Mouse (Mus musculus) heart, postnatal 36 days (tissue): ENCODE measurements at regions not wholly inside any gene's neighbourhood (a gene's known extent, or its start where the extent isn't known, plus 50 kb on each side); places are given as distances from the start of the nearest gene placed in this dataset.
"Not testable (repeated sequence)": the region's sequence is repeated elsewhere in the genome, so short reads cannot be mapped to it uniquely, and the experiment has no call there.

ENCODE experiments used
- DNase-seq, 2 experiments: peaks; one replicate each; pipeline ENCODE4 v3.0.0; 2021 to 2022
- intact Hi-C: fragments of 180-260 bp; cut with DNase I; formaldehyde crosslinking; loops from one replicate; pipeline ENCODE4 v1.15.1; 2025
- microRNA-seq, 2 experiments: library from miRNA; unstranded; fragments of <30 nt; microRNA quantifications; one replicate each; pipeline ENCODE4 v1.2.0; 2021; ENCODE audit warnings: borderline number of aligned reads in 2 of 2

- intact Hi-C loops = no loop called here
- DNase-seq = no peak
These were observed 1363.9 kb upstream of the Got2 start for GRCm38 (mm10) chr8:97252232-97252631.

- DNase-seq = no peak
These were observed 1363.1 kb upstream of the Got2 start for GRCm38 (mm10) chr8:97251458-97251865.

GRCm38 (mm10) chr8:97234551-97235107, 1346.3 kb upstream of the Got2 start:
- intact Hi-C loops = no loop called here

More at GRCm38 (mm10) chr8:97251458-97251865, 1363.1 kb upstream of the Got2 start:
- intact Hi-C loops = no loop called here

GRCm38 (mm10) chr8:97232619-97233376, 1344.5 kb upstream of the Got2 start:
- DNase-seq = no peak
- intact Hi-C loops = no loop called here

More at GRCm38 (mm10) chr8:97234551-97235107, 1346.3 kb upstream of the Got2 start:
- DNase-seq = no peak

- intact Hi-C loops = no loop called here
- DNase-seq = no peak
These were observed 1343.3 kb upstream of the Got2 start for GRCm38 (mm10) chr8:97231652-97232051.

- no peak for DNase-seq
- intact Hi-C loops = no loop called here
These were observed 1303.5 kb upstream of the Got2 start for GRCm38 (mm10) chr8:97191806-97192205.

- intact Hi-C loops, DNase-seq: not testable (repeated sequence)
These were observed 1295.5 kb upstream of the Got2 start for GRCm38 (mm10) chr8:97183831-97184230.

GRCm38 (mm10) chr8:97182456-97182855, 1294.1 kb upstream of the Got2 start:
- DNase-seq, intact Hi-C loops: not testable (repeated sequence)

Small RNAs in the stretch of these regions (microRNA-seq; reads per million reads assigned to microRNA genes)
- gene Gm26399 = 0 reads per million in 2 experiments
